Mouse (Mus musculus) midbrain, embryonic 11.5 days (tissue): Measurements from ENCODE around the gene Dgkz. TPM values are rescaled to one million over a fixed set of nuclear protein-coding genes. Genes with fewer than 3 reads are reported as not detected.

Experiments
- ATAC-seq: fragments of 200-750 bp; cut with Nextera tagmentation; 2 replicates; pipeline ENCODE4 v1.8.0; 2017; ENCODE audit warnings: moderate TSS enrichment, moderate library complexity; ENCODE audit not compliant: low FRiP score
- DNase-seq: peaks from one replicate; pipeline ENCODE4 v3.0.0; 2015; ENCODE audit warnings: low spot score; ENCODE audit errors: missing footprints
- H3K27ac ChIP-seq: fragments of 300-500 bp; sonication (generic); 2 replicates; pipeline ENCODE4 v1.5.1; 2014; ENCODE audit warnings: low read depth, low read length
- H3K27me3 ChIP-seq: fragments of 300-500 bp; sonication (generic); 2 replicates; pipeline ENCODE4 v1.6.1; 2014; ENCODE audit warnings: mild to moderate bottlenecking, low read length, moderate library complexity, mixed read lengths; ENCODE audit not compliant: control insufficient read depth, insufficient read depth
- H3K36me3 ChIP-seq: fragments of 300-500 bp; sonication (generic); 2 replicates; pipeline ENCODE4 v1.6.1; 2014; ENCODE audit warnings: mild to moderate bottlenecking, low read length, moderate library complexity, mixed read lengths; ENCODE audit not compliant: control insufficient read depth, insufficient read depth
- H3K4me1 ChIP-seq: fragments of 300-500 bp; sonication (generic); 2 replicates; pipeline ENCODE4 v1.6.1; 2014; ENCODE audit warnings: low read length; ENCODE audit not compliant: control insufficient read depth, insufficient read depth
- H3K4me2 ChIP-seq: fragments of 300-500 bp; sonication (generic); 2 replicates; pipeline ENCODE4 v1.6.1; 2014; ENCODE audit warnings: mild to moderate bottlenecking, moderate library complexity
- H3K4me3 ChIP-seq: fragments of 300-500 bp; sonication (generic); 2 replicates; pipeline ENCODE4 v1.5.1; 2014; ENCODE audit warnings: low read depth, low read length
- H3K9ac ChIP-seq: fragments of 300-500 bp; sonication (generic); 2 replicates; pipeline ENCODE4 v1.6.1; 2014; ENCODE audit warnings: low read length
- H3K9me3 ChIP-seq: fragments of 300-500 bp; sonication (generic); 2 replicates; pipeline ENCODE4 v1.6.1; 2016; ENCODE audit warnings: low read length; ENCODE audit not compliant: control insufficient read depth
- whole genome bisulfite sequencing: fragments of 180-500 bp; shearing (Covaris S2); extraction: QIAGEN DNeasy Blood & Tissue Kit; methylation state at CpG from one replicate; pipeline ENCODE4 v1.1.7; 2014; 5-methylcytosine and 5-hydroxymethylcytosine counted together
- polyA plus RNA-seq: library from polyadenylated mRNA; unstranded; fragments of >200 nt; fragmentation: Nextera tagmentation; extraction: Ambion mirVana; gene quantifications from 2 replicates; pipeline ENCODE4 v1.2.1, GENCODE M21; 2014

Gene Dgkz
- polyA plus RNA-seq, 1 experiment from 2014 or later = 23.7 TPM

- Histone ChIP-seq H3K4me2 (no peak overlapping the region), H3K36me3 (no peaks in the 10 kb centered on the region), H3K9me3 (no peaks in the 10 kb centered on the region), H3K27ac (no peak overlapping the region), H3K4me1 (peaks cover 3% of the 10 kb centered on the region), H3K4me3 (no peak overlapping the region), H3K27me3 (no peaks in the 10 kb centered on the region), H3K9ac (no peak overlapping the region)
- DNase-seq = peak; percentile 68
- 73% methylated on average over 4 of the region's 4 CpGs for WGBS
- no peak for ATAC-seq
Observed at GRCm38 (mm10) chr2:91957096-91957495, 18.6 kb downstream of the Dgkz start.

- Histone ChIP-seq H3K4me2 (no peak overlapping the region), H3K27me3 (no peaks in the 10 kb centered on the region), H3K9ac (no peak overlapping the region), H3K27ac (no peak overlapping the region), H3K36me3 (no peaks in the 10 kb centered on the region), H3K4me3 (no peak overlapping the region), H3K9me3 (no peaks in the 10 kb centered on the region), H3K4me1 (no peaks in the 10 kb centered on the region)
- DNase-seq (no peak), ATAC-seq (no peak)
- WGBS = 80% methylated on average over 6 of the region's 6 CpGs
Observed at GRCm38 (mm10) chr2:91955875-91956274, 19.8 kb downstream of the Dgkz start.

GRCm38 (mm10) chr2:91955121-91955591, 20.5 kb downstream of the Dgkz start:
- Histone ChIP-seq H3K9me3 (no peaks in the 10 kb centered on the region), H3K36me3 (no peaks in the 10 kb centered on the region), H3K4me2 (no peak overlapping the region), H3K9ac (no peak overlapping the region), H3K27me3 (no peaks in the 10 kb centered on the region), H3K4me3 (no peak overlapping the region), H3K27ac (no peak overlapping the region), H3K4me1 (peaks cover 6% of the 10 kb centered on the region)
- DNase-seq (no peak), ATAC-seq (no peak)
- WGBS = 88% methylated on average over 4 of the region's 4 CpGs

GRCm38 (mm10) chr2:91953825-91954224, 21.8 kb downstream of the Dgkz start:
- Histone ChIP-seq H3K36me3 (no peaks in the 10 kb centered on the region), H3K27me3 (no peaks in the 10 kb centered on the region), H3K9me3 (no peaks in the 10 kb centered on the region), H3K4me1 (peaks cover 14% of the 10 kb centered on the region), H3K27ac (no peak overlapping the region), H3K4me3 (no peak overlapping the region), H3K4me2 (no peak overlapping the region), H3K9ac (no peak overlapping the region)
- ATAC-seq (no peak), DNase-seq (no peak)
- 32% methylated on average over 5 of the region's 5 CpGs for WGBS

- Histone ChIP-seq H3K4me2 (peak overlapping the region; percentile 15; the same call in 1 of the 2 replicates), H3K9ac (peak overlapping the region; percentile 36), H3K4me1 (peaks cover 24% of the 10 kb centered on the region), H3K27ac (no peak overlapping the region; the same call in 1 of the 2 replicates), H3K9me3 (no peaks in the 10 kb centered on the region), H3K27me3 (no peaks in the 10 kb centered on the region), H3K4me3 (no peak overlapping the region), H3K36me3 (no peaks in the 10 kb centered on the region)
- DNase-seq = peak; percentile 86
- WGBS = 22% methylated on average over 15 of the region's 15 CpGs
- peak; percentile 61 for ATAC-seq
Observed at GRCm38 (mm10) chr2:91950275-91951085, 25.2 kb downstream of the Dgkz start.

- ATAC-seq (peak; percentile 10; the same call in 1 of the 2 replicates), DNase-seq (peak; percentile 78)
- H3K27ac ChIP-seq = no peak overlapping the region; the same call in 1 of the 2 replicates
- 76% methylated on average over 17 of the region's 17 CpGs for WGBS
- no peaks in the 10 kb centered on the region for H3K9me3 ChIP-seq
- peaks cover 24% of the 10 kb centered on the region for H3K4me1 ChIP-seq
- H3K4me2 ChIP-seq = peak overlapping the region; percentile 15; the same call in 1 of the 2 replicates
- H3K4me3 ChIP-seq = no peak overlapping the region
- H3K27me3 ChIP-seq = no peaks in the 10 kb centered on the region
- no peaks in the 10 kb centered on the region for H3K36me3 ChIP-seq
- peak overlapping the region; percentile 36; the same call in 1 of the 2 replicates for H3K9ac ChIP-seq
Observed at GRCm38 (mm10) chr2:91949411-91950274, 26.0 kb downstream of the Dgkz start.

- 77% methylated on average over 3 of the region's 3 CpGs for WGBS
- Histone ChIP-seq H3K9ac (no peak overlapping the region), H3K36me3 (no peaks in the 10 kb centered on the region), H3K4me2 (no peak overlapping the region), H3K9me3 (no peaks in the 10 kb centered on the region), H3K4me1 (peaks cover 27% of the 10 kb centered on the region), H3K4me3 (no peak overlapping the region), H3K27ac (no peak overlapping the region), H3K27me3 (no peaks in the 10 kb centered on the region)
- no peak for DNase-seq
- no peak for ATAC-seq
Observed at GRCm38 (mm10) chr2:91948792-91949241, 26.8 kb downstream of the Dgkz start.

- WGBS = 78% methylated on average over 6 of the region's 6 CpGs
- no peak for ATAC-seq
- H3K27ac ChIP-seq = no peak overlapping the region
- no peak overlapping the region for H3K4me3 ChIP-seq
- no peaks in the 10 kb centered on the region for H3K9me3 ChIP-seq
- H3K4me1 ChIP-seq = peaks cover 27% of the 10 kb centered on the region
- H3K27me3 ChIP-seq = no peaks in the 10 kb centered on the region
- H3K9ac ChIP-seq = peak overlapping the region; percentile 4; the same call in 1 of the 2 replicates
- no peaks in the 10 kb centered on the region for H3K36me3 ChIP-seq
- no peak overlapping the region for H3K4me2 ChIP-seq
- DNase-seq = no peak
Observed at GRCm38 (mm10) chr2:91948151-91948509, 27.5 kb downstream of the Dgkz start.
